Mouse (Mus musculus): ENCODE results near the gene Mfsd4b1. TPM values are rescaled to one million over a fixed set of nuclear protein-coding genes. Genes with fewer than 3 reads are reported as not detected.

Gene Mfsd4b1
- total and polyA plus RNA-seq, 3 experiments, result not detected

DNA sequence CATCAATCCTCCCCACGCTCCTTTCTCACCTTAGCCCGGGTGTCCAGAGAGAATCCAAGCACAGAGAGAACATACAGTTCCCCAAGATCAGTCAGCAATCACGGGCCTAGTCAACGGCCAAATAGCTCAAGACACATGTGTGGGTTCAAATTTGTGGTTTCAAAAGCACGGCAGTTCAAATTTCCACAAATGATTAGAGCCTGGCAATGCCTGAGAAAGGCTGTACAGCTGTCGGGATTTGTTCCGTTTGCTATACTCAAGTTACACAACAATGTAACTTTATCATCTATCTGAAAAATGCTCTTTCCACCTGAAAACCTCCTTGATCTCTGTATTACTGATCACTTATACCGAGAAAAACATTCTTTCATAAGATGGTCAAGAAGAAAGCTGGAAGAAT, 492 bp upstream of the Mfsd4b1 start (continued):
- no peak for TF ChIP-seq NRF1 (IDR thresholded peaks at IDR 0.05; ENCODE audit: insufficient read depth, low read depth, low read length, poor library complexity, severe bottlenecking)

DNA sequence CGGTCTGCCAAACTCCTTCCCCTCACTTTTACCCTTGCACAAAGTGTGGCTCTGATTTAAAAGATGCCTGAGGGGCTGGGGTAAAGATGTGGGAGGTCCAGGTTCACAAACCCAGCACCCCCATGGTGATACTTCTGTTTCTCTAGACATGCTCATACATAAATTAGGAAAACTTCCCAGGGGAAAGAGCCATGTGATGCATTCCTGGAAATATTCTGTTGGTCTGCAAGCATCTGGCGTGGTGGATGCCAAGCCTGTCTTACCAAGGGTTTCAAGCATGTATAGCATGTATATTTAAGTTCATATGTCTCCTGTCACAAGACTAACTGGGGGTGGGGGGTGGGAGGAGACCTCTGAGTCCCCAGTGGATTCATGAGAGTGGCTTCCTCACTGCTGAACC, 4.7 kb downstream of the Mfsd4b1 start:
- Histone ChIP-seq H3K9me3 (replicated peaks; ENCODE audit: insufficient read depth, low read length) (no peaks in the 10 kb centered on the region), H3K36me3 (ENCODE audit: control insufficient read depth in 1 of 2, insufficient read depth in 2 of 2, low read length in 2 of 2) (no peaks in the 10 kb centered on the region), H3K4me3 (ENCODE audit: control insufficient read depth in 1 of 2, insufficient read depth in 1 of 2, low read depth in 2 of 2, low read length in 2 of 2) (no peak overlapping the region), H3K4me1 (ENCODE audit: control insufficient read depth in 1 of 2, insufficient read depth in 2 of 2, low read length in 2 of 2) (no peaks in the 10 kb centered on the region), H3K27ac (ENCODE audit: control insufficient read depth, low read depth, low read length) (no peak overlapping the region), H3K9ac (ENCODE audit: control insufficient read depth, low read depth, low read length, poor library complexity, severe bottlenecking) (no peak overlapping the region), H3K27me3 (ENCODE audit: control insufficient read depth in 1 of 2, insufficient read depth in 2 of 2, low read length in 2 of 2) (peaks cover 0 to 2% of the 10 kb centered on the region in 2 experiments; a peak in 2 of 4 replicates), H3K79me2 (ENCODE audit: control insufficient read depth, insufficient read depth, low read length, poor library complexity) (no peaks in the 10 kb centered on the region)
- no peak for DNase-seq (ENCODE audit: low read depth, low spot score)
- no peak for TF ChIP-seq RCOR1 (IDR thresholded peaks at IDR 0.05; ENCODE audit: low read depth, low read length)
- no peak for TF ChIP-seq ELF1 (IDR thresholded peaks at IDR 0.05; ENCODE audit: low read depth, low read length)
- TF ChIP-seq NELFE (IDR thresholded peaks at IDR 0.05; ENCODE audit: low read depth, low read length), result no peak
- no peak for TF ChIP-seq ZNF384 (IDR thresholded peaks at IDR 0.05; ENCODE audit: low read depth, low read length)
- TF ChIP-seq GATA1 (IDR thresholded peaks at IDR 0.05; ENCODE audit: low read depth, low read length), result no peak
- no peak for TF ChIP-seq ZMIZ1 (IDR thresholded peaks at IDR 0.05; ENCODE audit: low read depth, low read length)
- TF ChIP-seq ETS1 (IDR thresholded peaks at IDR 0.05; ENCODE audit: low read depth, low read length), result no peak
- TF ChIP-seq E2F4 (IDR thresholded peaks at IDR 0.05; ENCODE audit: borderline replicate concordance, low read depth, low read length), result no peak
- no peak for TF ChIP-seq GABPA (IDR thresholded peaks at IDR 0.05; ENCODE audit: low read depth, low read length)
- no peak for TF ChIP-seq HCFC1 (IDR thresholded peaks at IDR 0.05; ENCODE audit: low read depth, low read length)
- TF ChIP-seq MAZ (IDR thresholded peaks at IDR 0.05; ENCODE audit: low read depth, low read length), result no peak
- no peak for TF ChIP-seq SMC3 (IDR thresholded peaks at IDR 0.05; ENCODE audit: low read depth, low read length)
- TF ChIP-seq MEF2A (IDR thresholded peaks at IDR 0.05; ENCODE audit: extremely low read depth, insufficient replicate concordance, low read depth, low read length, poor library complexity, severe bottlenecking), result no peak
- no peak for TF ChIP-seq MXI1 (IDR thresholded peaks at IDR 0.05; ENCODE audit: low read depth, low read length)
- no peak for TF ChIP-seq CTCF (IDR thresholded peaks at IDR 0.05 in 2 of 3, conservative IDR thresholded peaks at IDR 0.05 in 1 of 3; ENCODE audit: control insufficient read depth in 1 of 3, insufficient read depth in 1 of 3, low read depth in 2 of 3, low read length in 3 of 3, poor library complexity in 1 of 3, severe bottlenecking in 1 of 3)
- no peak for TF ChIP-seq EP300 (IDR thresholded peaks at IDR 0.05; ENCODE audit: low read depth in 1 of 2, low read length in 2 of 2)
- no peak for TF ChIP-seq CHD1 (IDR thresholded peaks at IDR 0.05; ENCODE audit: low read depth, low read length)
- no peak for TF ChIP-seq CHD2 (IDR thresholded peaks at IDR 0.05; ENCODE audit: low read length)
- TF ChIP-seq POLR2A (IDR thresholded peaks at IDR 0.05; ENCODE audit: control insufficient read depth in 1 of 2, insufficient read depth in 1 of 2, low read depth in 1 of 2, low read length in 2 of 2, poor library complexity in 1 of 2), result no peak
- no peak for TF ChIP-seq NRF1 (IDR thresholded peaks at IDR 0.05; ENCODE audit: insufficient read depth, low read depth, low read length, poor library complexity, severe bottlenecking)
